Mouse (Mus musculus): Measurements from ENCODE around the gene Pdgfb.

The Pdgfb gene

DNA sequence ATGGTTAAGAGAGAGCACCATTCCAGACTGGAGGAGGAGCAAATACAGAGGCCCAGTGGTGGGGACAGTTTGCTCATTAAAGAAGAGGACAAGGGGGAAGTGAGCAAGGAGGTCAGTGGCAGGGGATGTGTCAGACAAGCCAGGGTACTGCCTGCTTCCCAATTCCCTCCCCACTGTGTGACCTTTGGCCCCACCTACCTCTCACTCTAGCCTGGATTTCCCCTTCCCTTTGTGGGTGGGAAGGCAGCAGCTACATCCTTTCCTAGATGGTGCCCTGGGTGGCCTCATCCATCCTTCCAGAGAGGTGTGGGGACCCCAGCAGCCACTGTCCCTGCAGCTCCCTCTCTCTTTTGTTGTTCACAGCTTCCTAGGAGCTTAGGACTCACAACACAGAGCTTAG lies 20.1 kb upstream of the Pdgfb start:
- ATAC-seq (ENCODE audit: low TSS enrichment) = no peak

DNA sequence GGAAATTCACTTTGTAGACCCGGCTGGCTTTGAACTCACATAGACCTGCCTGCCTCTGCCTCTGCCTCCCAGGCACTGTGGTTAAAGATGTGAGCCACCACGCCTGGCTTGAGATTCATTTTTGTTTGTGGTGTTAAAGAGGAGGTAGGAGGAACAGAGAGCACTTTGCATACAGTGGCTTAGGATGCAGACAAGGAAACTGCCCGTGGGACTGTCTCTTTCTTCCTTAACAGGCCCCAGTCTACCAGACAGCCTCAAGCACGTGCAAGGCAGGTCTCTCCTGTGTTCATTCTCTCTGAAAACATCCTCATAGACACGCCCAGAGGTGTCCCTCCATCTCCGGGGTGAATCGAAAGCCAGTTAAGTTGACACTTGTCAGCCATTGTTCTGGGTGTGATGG lies 19.6 kb upstream of the Pdgfb start:
- no peak for ATAC-seq (ENCODE audit: low TSS enrichment)

GRCm38 (mm10) chr15:80031133-80031532 lies 16.4 kb upstream of the Pdgfb start:
- no peak for ATAC-seq (ENCODE audit: low TSS enrichment)

DNA sequence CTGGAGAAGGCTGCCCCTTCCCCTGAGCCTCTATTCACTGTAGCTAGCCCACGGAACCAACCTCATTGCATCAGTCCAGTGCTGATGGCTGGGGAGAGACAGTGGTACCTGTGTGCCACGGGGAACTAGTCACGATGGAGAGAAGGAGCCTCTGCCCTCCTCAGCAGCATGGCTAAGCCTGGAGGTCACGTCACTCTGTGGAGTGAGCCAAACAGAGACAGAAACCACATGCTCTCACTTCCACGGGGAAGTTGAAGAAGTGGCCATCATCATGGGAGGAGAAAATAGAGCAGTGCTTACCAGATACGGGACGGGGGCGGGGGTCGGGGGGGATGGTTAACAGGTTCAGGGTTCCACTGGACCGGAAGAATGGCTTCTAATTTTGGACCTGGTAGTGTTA lies 15.6 kb upstream of the Pdgfb start:
- no peak for ATAC-seq (ENCODE audit: low TSS enrichment)

GRCm38 (mm10) chr15:80028862-80029261 lies 14.1 kb upstream of the Pdgfb start:
- ATAC-seq (ENCODE audit: low TSS enrichment) = no peak

DNA sequence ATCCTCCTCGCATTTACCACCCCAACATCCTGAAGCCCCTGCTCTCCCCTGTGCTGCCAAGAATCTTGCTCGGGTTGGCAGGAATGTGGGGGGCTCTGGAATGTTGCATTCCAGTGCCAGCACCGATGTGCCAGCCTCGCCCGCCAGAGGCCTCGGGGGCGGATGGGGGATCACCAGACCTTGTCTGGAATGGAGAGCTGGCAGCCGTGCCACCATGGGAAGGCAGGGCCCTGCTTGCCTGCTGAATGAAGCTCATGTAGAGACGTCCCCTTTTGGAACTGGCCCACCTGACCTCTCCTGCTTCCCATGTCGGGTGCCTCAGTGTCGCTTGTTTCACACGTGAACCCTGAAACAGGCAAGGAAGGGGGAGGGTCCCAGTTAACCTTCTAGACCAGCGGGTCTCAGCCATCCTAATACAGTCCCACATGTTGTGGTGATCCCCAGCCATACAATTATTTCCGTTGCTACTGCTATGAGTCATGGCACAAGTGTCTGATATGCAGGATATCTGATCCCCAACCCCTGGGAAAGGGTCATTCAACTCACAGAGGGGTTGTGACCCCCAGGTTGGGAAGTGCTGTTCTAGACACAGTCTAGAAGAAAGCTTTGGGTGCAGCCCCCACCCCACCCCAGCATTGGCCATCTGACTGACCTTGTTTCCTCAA lies 12.0 kb upstream of the Pdgfb start:
- no peak for ATAC-seq (ENCODE audit: low TSS enrichment)

GRCm38 (mm10) chr15:80026061-80026460 lies 11.3 kb upstream of the Pdgfb start:
- ATAC-seq (ENCODE audit: low TSS enrichment) = no peak

DNA sequence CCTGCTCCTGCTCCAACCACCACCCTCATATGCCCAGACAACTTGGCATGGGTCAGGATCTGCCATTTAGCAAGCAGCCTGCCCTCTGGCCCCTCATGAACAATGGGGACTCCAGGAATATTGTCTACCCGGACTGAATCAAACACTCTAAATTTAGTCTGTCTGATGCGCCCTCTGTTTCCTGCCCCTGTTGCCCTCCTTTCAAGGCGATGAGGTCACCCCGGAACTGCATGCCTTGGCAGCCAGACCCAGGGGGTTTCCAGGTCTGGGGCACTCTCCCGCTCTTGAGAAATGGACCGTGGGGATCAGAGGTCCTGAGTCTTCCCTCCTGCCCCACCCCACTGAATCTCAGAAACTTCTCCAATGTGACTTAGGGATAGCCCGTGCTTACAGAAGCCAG lies 10.8 kb upstream of the Pdgfb start:
- no peak for ATAC-seq (ENCODE audit: low TSS enrichment)

DNA sequence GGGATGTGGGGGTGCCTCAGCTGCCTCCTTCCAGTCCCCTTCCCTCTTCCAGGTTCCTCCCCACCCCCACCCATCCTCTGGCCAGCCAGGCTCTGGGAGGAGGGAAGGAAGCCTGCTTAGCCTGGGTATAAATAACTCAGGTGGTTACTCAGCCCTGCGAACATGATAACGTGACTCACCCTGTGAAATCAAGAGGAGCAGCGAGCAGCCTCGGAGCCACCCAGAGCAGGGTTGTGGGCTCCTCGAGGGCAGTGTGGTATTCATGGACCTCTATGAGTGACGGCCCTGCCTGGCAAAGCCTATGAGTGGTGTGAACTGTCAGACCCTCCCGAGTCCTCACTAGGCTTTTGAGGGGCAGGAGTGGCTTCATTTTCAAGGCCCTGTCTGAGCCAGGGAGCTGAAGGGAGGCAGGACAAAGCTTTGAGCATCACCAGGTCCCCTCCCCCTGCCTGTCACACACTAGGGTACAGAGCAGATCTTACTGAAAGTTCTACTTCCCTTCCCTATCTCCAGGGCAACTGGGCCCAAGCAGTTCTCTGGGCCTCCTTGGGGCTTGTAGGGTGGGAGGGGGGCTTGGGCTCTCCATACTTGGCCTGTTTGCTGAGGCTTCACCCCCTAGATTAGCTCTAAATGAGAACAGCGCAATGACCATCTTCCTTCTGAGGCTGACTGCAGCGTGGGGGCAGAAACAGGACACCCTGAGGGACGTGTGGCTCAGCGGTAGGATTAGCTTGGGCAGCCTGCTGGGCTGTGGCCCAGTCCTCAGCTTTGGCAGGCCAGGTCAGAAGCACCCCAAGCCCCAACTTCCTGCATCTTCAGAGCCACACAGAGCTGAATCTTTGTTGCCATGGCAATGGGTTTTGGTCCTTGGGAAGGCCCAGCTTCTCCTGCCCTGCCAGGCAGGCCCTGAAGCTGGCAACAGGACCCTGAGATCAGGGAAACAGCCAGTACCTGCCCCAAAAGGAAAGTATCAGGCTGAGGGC lies 9.8 kb upstream of the Pdgfb start:
- ATAC-seq (ENCODE audit: low TSS enrichment) = peak; percentile 68

- ATAC-seq (ENCODE audit: low TSS enrichment) = no peak
Observed at GRCm38 (mm10) chr15:80020516-80020915, 5.7 kb upstream of the Pdgfb start.

DNA sequence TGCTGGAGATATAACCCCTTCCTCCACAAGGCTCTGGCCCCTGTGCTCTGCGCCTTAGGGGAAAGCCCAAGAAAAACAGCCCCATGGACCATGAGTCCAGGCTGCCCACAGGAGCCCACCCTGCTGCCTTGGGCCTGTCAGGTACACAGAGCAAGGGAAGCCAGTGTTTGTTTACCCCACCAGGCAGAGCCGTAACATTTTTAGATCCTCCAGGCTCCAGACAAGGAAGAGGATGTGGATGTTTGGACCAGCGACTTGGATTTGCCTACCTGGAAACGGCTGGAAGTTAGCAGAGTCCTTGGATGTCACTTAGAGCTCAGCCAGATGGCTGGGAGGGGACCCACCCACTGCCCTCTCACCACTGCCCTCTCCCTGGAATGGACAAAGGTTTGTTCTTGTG lies 4.8 kb upstream of the Pdgfb start:
- no peak for ATAC-seq (ENCODE audit: low TSS enrichment)

DNA sequence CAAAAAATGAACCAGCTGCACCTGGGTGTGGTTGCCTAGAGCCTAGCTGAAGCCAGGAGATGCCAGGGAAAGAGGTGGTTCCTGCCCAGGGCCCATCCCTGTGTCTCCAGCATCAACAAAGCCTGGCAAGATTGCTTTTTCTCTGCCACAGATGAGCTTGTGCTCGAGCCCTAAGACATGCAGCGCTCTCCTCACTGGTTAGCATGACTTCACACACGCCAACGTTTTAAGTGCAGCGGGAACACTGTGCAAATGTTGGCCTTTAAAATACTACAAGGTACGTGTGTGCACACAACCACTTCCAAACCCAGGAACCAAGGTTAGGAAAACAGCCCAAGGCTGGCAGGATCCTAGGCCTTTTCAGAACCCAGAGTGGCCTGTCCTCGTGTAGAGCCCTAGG lies 4.4 kb upstream of the Pdgfb start:
- ATAC-seq (ENCODE audit: low TSS enrichment) = peak; percentile 62

GRCm38 (mm10) chr15:80016563-80017301 lies 2.0 kb upstream of the Pdgfb start:
- no peak for ATAC-seq (ENCODE audit: low TSS enrichment)

DNA sequence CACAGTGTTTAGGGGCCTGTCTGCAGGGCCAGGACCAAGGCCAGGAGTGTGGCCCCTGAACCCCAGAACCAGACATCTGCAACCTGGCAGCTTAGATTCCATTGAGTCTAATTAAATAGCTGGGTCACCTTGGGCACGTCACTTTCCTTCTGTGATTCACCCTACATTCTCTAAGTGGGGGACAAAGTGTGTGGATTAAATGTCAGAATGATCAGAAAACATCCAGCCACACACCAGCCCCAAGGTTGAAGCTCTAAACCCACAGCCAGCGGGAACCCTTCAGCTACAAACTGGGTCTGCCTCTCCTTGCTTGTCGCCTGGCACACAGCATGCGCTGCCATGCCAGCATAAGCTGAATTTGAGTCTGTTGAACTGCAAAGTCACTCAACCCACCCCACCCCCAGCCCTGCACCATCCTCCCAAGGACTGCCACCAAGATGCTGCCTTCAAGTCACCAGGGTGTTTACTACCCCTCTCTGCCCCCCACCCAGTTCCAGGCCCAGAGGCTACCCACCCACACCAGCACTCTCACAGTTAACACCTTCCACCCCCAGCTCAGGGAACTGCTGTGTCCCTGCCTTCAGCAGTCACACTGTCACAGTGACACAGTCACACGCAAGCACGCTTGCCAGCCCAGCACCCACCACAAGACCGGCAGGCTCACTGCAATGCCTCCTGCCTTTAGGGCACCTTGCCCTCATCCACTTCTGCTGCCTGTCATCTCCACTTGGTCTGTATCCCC lies 605 bp upstream of the Pdgfb start:
- ATAC-seq (ENCODE audit: low TSS enrichment) = peak; percentile 39

GRCm38 (mm10) chr15:80014031-80014320 lies 801 bp downstream of the Pdgfb start:
- no peak for ATAC-seq (ENCODE audit: low TSS enrichment)

- no peak for ATAC-seq (ENCODE audit: low TSS enrichment)
Observed at GRCm38 (mm10) chr15:80013256-80014030, 1.3 kb downstream of the Pdgfb start.

DNA sequence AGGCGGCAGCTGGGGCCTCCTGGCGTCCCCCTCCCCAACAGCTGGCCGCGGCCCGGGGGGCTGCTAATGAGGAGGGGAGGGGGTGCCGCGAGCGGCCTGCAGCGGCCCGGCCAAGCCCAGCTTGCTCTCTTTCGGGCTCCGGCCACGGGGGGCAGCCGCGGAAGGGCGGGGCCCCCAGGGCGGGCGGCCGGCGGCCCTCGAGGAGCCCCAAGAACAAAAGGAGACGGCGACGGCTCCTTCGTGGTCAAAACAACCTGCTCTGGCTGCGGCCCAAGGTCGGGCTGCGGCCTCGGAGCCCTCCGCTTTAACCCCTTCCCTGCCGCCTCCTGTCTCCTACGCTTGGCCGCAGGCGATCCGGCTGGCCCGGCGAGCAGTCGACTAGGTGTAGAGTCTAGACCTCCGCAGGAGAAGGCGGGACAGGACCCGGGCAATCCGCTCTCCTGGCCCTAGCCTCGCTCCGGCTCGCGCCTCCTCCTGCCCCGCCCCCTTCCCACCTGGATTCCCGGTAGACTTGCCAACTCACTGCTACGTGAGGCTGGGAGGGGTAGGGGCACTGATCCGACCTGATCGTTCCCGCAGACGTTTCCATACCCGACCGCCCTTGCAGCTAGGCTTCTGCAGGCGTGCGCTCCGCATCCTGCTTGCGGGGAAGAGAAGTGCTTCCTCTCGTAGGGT lies 2.1 kb downstream of the Pdgfb start:
- 0 out of 2 replicates have a peak, but pooled peaks have one; percentile 1 for ATAC-seq (ENCODE audit: low TSS enrichment)

- ATAC-seq (ENCODE audit: low TSS enrichment) = peak; percentile 17
Observed at GRCm38 (mm10) chr15:80011778-80012526, 2.8 kb downstream of the Pdgfb start.

DNA sequence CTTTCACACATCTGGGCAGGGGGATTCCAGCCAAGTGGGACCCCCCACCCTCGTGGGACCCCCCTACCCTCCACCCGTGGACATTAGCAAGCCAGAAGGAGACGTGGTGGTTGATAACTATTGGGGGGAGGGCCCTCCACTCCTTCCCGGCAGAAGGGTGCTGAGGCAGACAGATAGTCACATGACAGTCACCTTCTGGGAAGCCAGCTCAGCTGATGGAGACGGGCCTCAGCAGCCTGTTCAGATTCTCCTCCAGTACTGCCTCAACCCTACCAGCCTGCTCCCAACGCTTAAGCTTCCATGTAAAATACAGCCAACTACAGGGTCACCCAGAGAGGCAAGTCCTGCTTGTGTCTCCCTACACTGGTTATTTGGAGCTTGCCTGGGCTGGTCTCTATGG lies 3.6 kb downstream of the Pdgfb start:
- ATAC-seq (ENCODE audit: low TSS enrichment) = no peak

- ATAC-seq (ENCODE audit: low TSS enrichment) = peak; percentile 58
Observed at GRCm38 (mm10) chr15:80010182-80010558, 4.6 kb downstream of the Pdgfb start.

Measured in frontal cortex, adult (tissue).